Mouse (Mus musculus) v-Abl transformed pro-B cells (cell line): Measurements from ENCODE around the gene Zfp786.

ENCODE experiments used
- in situ Hi-C, 2 experiments: fragments of 400-800 bp; cut with MboI; formaldehyde crosslinking; loops; one replicate each; pipeline ENCODE4 v1.15.1; 2025; ENCODE audit not compliant: unreplicated experiment in 2 of 2

The Zfp786 gene

DNA sequence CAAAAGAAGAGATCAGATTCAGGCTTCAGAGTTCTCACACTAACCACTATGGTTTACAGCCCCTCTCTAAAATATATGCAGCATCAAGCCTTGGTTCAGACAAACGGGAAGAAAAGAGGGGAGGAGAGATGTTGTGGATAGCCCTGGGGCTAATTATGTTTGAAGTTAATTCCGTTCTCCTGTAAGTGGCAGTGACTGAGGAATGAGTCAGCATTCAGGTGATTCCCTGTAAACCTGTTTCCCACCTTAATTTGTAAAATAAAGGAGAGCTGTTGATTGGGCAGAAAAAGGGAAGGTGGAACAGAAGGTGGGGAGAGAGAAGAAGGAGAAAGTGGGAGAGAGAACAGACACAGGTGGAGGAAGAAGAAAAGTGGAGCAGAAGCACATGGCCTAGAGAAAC is 6.4 kb downstream of the Zfp786 start:
- in situ Hi-C loops: no loop called here

DNA sequence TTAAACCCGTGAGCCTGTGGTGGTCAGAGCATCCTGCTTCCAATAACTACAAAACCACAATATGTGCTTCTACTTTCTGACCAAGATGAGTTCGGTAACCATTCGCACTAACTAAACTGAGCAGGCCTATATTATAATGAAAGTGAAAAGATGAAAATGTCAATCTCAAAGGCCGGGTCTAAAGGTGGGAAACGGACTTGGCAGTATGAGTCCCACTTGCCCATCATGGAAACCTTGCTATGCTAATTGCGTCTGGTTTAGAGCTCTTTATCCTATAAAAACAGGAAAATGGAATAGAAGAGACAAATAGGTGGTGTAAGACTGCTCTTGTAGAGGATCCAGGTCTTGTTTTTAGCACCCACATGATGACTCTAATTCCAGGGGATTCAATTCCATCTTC is 8.9 kb downstream of the Zfp786 start:
- in situ Hi-C loops: no loop called here

DNA sequence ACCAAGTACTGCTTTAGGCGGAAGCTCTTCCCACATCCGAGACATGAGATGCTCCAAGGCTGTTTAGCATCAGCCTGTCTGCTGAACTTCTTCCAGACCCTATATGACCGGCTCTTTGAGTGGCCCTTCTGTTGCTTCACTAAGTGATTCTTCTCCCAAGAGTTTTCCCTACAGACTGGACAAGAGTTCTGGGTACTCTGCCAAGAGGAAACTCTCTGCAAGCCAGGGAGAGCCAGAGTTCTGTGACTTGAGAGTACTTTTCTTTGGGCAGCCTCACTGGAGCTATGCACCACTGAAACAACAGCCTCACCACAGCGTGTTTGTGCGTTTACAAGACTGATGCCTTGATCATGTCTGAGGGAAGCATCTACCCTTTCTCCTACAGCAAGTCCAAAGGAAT is 9.4 kb downstream of the Zfp786 start:
- in situ Hi-C loops: no loop called here

DNA sequence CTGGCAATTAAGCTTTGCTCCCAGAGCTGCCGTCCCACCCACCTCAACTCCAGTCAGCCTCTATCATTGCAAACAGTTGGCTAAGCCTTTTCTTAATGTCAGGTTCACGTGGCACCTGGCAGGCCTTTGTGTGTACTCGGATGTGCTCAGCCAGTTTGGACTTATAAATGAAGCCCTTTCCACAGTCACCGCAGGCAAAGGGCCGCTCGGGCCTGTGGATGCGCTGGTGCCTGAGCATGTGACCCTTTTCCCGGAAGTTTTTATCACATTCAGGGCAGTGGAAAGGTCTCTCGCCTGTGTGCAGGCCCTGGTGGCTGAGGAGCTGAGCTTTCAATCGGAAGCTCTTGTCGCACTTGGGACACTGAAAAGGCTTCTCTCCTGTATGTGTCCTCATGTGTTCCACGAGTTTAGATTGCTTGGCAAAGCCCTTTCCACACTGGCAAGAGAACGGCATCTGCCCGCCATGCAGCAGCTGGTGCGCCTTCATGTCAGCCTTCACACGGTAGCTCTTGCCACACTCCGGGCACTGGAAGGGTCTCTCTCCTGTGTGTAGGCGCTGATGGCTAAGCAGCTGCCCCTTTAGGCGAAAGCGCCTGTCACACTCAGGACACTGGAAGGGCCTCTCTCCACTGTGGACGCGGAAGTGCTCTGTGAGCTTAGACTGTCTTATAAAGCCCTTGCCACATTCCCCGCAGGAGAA is 10.9 kb downstream of the Zfp786 start:
- in situ Hi-C loops: no loop called here

DNA sequence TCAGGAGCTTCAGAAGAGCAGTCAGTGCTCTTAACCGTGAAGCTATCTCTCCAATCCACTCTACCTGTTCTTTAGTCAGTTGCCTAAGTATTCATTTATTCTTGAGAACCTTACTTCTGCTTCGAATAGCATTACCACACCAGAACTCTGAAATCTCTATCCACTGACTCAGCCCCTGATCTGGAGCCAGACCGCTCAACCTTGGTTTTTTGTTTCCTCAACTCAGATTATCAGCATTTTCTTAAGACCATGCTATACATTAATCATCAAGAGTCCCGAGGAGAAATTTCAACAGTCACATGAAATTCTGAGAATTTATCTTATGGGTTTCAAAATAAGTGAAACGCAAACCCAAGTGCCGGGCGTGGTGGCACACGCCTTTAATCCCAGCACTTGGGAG is 11.9 kb downstream of the Zfp786 start:
- in situ Hi-C loops: no loop called here

GRCm38 (mm10) chr6:47816151-47816550 is 14.5 kb downstream of the Zfp786 start:
- in situ Hi-C loops: no loop called here

- in situ Hi-C loops: no loop called here
Measured at GRCm38 (mm10) chr6:47813257-47813878, 17.3 kb downstream of the Zfp786 start, which contains the start of gene Pdia4. Gene Pdia4, minus strand, starts transcription at chr6:47813430.

DNA sequence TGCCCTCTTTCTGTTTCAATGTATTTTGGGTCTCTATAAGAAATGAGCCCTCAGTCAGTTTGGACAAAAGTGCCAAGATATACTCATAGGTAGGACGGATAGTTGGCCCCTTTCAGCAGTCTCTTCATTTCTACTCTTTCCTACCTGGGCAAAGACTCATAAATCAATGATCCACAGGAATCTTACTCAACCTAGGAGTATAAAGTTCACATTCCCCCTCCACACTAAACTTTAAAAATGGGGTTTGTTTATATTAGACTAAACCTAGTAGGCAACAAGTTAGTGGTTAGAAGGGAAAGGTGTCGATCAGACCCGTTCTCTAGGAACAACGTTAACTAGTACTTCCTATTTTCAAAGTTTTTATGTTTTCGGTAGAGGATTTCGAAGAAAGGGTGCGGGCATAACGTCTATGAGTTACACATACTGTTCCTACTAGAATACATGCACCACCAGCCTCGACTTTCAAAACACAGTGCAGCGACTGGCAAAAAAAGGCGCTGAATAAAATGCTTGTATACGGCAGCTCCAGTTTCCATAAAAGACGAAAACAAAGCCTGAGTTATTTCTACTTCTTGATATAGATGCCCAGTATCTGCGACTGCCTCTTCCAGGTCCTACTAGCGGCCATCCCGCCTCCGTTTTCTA is 18.3 kb downstream of the Zfp786 start:
- in situ Hi-C loops: no loop called here

DNA sequence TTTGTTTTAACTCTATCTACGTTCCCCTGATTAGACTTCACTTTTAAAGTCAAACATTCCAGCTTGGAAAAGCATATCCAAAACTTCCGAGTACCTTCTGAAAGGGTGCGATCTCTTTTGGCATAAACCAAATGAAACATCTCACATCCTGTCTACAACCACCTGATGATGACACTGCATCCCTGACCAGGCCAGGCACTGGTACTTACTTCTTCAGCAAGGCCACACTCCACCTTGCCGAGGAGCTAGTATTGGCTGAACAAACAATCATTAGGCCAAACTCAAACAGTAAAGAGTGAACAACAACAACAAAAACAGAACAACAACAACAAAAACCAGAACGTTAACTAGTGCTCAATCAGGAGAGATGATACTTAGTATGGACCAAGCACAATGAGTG is 19.3 kb downstream of the Zfp786 start:
- in situ Hi-C loops: no loop called here

GRCm38 (mm10) chr6:47810181-47810580 is 20.5 kb downstream of the Zfp786 start:
- in situ Hi-C loops: no loop called here

- in situ Hi-C loops: no loop called here
Measured at GRCm38 (mm10) chr6:47809053-47809452, 21.6 kb downstream of the Zfp786 start.

DNA sequence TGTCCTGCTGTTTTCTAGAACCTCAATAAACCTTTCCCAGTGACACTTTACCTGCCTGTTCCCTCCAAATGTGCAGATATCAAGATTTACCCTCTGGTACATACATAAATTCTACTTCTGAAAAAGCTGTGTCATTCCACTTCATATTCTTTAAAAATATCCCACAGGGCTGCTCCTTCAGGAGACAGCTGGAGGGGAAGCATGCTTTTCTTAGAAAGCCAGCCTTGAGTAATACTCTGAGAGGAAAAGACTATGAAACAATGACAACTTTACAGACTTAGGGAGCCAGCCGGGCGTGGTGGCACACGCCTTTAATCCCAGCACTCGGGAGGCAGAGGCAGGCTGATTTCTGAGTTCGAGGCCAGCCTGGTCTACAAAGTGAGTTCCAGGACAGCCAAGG is 22.1 kb downstream of the Zfp786 start:
- in situ Hi-C loops: no loop called here

DNA sequence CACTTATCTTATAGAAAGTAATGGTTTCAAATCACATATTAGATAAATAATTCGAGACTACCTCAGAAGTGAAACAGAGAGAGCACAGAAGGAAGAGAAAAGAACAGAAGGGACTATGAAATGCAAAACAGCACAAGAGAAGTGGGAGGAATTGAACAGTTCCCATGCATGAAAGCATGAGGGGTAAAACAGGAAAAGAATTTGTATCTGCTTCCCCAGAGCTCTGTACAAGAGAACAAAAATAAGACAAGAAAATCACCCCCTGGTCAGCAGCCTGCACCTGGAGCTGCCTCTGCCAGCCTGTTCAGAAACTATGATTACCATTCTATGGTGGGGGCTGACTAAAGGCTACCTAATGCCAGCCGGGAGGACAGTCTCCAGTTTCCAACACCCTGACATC is 23.2 kb downstream of the Zfp786 start:
- in situ Hi-C loops: no loop called here

- in situ Hi-C loops: no loop called here
Measured at GRCm38 (mm10) chr6:47805520-47805919, 25.1 kb downstream of the Zfp786 start.

DNA sequence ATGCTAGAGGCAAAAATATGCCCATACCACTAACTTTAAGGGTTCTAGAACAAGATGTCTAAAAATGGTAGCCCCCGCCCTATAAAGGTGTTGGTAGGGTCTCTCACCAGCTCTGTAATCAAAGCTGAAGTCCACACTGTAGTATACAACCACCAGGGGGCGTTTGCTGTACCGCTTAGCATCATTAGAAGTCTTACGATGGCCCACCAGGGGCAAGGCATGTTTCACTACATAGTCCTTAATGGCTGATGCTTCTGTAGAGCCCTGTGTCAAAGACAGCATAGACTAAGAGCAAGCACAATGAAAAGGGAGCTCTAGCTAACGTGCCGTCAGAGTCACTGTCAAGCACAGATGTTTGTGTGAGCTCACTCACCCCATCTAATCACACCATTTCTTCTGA is 31.6 kb downstream of the Zfp786 start:
- in situ Hi-C loops: loop anchor here in 1 of 2 experiments (10.0 kb wide), 1 partner anchor 176 kb away; no protein-coding TSS in a partner anchor

DNA sequence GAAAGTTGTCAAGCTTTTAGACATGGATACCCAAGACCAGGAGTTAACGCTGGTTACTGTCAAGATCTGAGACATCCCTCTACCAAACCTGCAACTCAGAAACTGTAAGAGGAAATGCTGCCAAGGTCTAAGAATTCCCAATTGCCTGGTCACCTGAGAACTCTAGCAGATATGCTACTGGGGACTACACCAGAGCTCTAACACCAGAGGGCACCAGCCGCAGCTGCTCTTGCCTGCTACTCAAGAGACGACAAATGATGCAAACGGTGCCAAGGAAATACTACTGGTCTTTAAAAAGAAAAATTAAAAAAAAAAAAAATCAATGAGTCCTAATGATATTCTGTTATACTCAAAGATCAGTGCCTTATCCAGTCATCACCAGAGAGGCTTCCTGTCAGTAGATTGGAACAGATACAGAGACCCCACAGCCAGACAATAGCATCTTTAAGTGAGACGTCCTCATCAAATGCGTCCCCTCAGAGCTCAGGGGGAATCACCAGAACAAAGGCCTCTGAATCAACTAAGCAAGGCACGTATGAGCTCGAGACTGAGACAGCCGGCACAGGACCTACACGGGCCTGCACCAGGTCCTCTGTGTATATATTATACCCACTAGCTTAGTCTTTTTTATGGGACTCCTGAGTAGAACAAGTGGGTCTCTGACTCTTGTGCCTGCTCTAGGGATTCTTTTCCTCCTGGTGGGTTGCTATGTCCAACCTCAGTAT is 36.4 kb downstream of the Zfp786 start:
- in situ Hi-C loops: loop anchor here (5.0 to 10.0 kb wide), 2 partner anchors 33 to 181 kb away; no protein-coding TSS in a partner anchor

- in situ Hi-C loops: loop anchor here (5.0 to 10.0 kb wide), 2 partner anchors 34 to 182 kb away; no protein-coding TSS in a partner anchor
Measured at GRCm38 (mm10) chr6:47793284-47793683, 37.4 kb downstream of the Zfp786 start.

- in situ Hi-C loops: loop anchor here (5.0 to 10.0 kb wide), 2 partner anchors 35 to 182 kb away; no protein-coding TSS in a partner anchor
Measured at GRCm38 (mm10) chr6:47792533-47792932, 38.1 kb downstream of the Zfp786 start.

DNA sequence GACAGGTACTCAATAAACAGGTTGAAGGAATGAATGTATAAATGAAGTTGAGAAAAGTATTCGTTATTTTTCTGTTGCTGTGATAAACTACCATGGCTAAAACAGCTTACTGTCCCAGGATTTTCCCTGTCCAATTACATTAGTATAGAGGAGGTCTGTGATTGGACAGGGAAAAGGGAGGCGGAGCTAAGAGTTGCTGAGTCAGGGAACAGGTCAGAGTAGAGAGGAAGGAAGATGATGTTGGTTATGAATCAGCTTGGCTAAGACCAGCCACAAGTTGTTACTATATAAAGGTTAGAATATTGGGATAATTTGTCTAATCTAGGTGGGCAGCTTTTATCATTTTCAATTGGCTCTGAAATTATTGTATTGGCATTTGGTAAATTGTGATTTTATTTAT is 39.9 kb downstream of the Zfp786 start:
- in situ Hi-C loops: loop anchor here (5.0 to 10.0 kb wide), 2 partner anchors 37 to 184 kb away; no protein-coding TSS in a partner anchor

- in situ Hi-C loops: loop anchor here in 1 of 2 experiments (10.0 kb wide), 2 partner anchors 256 to 286 kb away; partner anchors contain the start of gene Zfp777
Measured at GRCm38 (mm10) chr6:47788821-47789220, 41.8 kb downstream of the Zfp786 start.
